Mouse (Mus musculus): ENCODE measurements at regions not wholly inside any gene's neighbourhood (a gene's known extent, or its start where the extent isn't known, plus 50 kb on each side); places are given as distances from the start of the nearest gene placed in this dataset.

DNA sequence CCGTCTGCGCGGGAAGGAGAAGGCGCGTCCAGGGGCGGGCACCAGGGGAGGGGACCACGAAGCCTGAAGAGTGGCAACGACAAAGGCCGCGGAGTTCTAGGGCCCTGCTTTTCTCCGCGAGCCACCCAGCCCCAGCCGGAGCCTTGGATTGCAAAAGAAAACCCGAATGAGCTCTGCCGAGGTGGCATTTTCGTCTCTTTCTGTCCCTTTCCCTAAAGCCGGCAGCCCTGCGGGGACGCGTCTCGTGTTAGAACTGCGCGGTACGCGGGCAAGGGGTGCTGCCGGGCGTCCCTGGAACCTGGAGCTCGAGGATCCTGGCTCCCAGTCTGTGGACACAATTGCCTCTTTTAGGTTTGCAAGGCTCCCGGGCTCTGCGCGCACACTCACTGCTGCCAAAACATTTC, 154.5 kb downstream of the Insig2 start:
- TF ChIP-seq CTCF (IDR thresholded peaks at IDR 0.05; ENCODE audit: borderline replicate concordance, extremely low read depth, insufficient read depth, insufficient read length) (no peak), POLR2A (IDR thresholded peaks at IDR 0.05; ENCODE audit: borderline replicate concordance, extremely low read depth, insufficient read depth, insufficient read length, poor library complexity, severe bottlenecking) (no peak)
